Mouse (Mus musculus) heart, postnatal 10 days (tissue): ENCODE data around the gene Emx1. TPM values are rescaled to one million over a fixed set of nuclear protein-coding genes. Genes with fewer than 3 reads are reported as not detected.

Experiments used
- DNase-seq, 2 experiments: peaks; one replicate each; pipeline ENCODE4 v3.0.0; 2021
- intact Hi-C: fragments of 180-260 bp; cut with DNase I; formaldehyde crosslinking; loops from one replicate; pipeline ENCODE4 v1.15.1; 2025
- total RNA-seq, 2 experiments: library from RNA; stranded (reverse); gene quantifications; 2 replicates each; pipeline ENCODE4 v1.2.3; 2021

Emx1 gene
- total RNA-seq, 2 experiments from 2014 or later: not detected

DNA sequence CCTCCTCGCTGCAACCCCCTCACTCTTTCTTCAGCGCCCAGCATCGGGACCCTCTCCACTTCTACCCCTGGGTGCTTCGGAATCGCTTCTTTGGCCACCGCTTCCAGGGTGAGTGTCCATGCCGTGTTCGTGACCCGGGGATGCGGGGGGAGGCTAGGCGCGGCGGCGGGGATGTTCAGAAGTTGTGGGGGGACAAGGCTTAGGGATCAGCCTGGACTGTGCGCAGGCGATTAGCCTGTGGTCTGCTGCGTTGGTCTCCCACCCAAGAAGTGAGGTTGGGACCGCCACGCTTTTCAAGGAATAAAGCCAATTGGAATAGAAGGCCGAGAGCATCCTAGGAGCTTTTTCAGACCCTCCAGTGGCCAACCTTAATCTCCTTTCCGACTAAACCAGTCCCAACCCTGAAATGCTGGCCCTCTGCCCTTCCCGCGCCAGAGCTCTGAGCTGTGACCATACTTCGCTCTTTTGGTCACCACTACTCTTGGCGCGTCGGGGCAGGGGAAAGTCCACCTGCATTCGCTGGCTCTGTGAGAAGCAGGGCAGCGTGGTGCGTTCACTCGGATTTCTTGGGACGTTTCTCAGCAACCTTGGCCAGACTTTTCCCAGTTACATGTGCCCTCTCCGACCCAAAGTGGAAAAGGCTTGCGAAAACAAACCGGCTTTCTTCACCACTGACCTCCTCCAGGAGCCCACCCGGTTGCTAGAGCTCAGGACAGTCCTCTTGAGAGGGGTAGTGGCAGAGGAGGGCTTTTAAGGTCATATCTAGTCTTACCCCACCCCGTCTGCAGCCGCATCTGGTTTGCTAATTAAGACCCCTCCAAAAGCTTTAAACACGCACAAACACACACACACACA is 1.2 kb downstream of the Emx1 start:
- intact Hi-C loops: no loop called here
- DNase-seq: no peak

DNA sequence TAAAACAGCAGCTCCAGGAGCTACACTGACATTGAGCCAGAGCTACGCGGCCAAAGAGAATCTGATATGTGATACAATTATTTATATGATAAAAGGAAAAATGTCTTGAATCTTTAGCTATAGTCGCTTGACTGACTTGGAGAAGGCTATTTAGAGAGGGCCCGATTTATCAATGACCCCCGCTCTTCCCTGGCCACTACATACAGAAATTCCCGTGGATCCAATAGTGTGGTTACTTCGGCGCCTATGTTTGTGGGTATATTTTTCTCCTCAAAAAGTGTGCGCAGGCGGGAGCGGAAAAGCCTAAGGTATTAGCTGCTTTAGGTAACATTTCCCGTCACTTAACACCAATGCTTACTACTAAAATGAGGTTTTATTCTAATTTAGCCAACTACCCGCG is 2.1 kb downstream of the Emx1 start:
- intact Hi-C loops: no loop called here
- no peak for DNase-seq

DNA sequence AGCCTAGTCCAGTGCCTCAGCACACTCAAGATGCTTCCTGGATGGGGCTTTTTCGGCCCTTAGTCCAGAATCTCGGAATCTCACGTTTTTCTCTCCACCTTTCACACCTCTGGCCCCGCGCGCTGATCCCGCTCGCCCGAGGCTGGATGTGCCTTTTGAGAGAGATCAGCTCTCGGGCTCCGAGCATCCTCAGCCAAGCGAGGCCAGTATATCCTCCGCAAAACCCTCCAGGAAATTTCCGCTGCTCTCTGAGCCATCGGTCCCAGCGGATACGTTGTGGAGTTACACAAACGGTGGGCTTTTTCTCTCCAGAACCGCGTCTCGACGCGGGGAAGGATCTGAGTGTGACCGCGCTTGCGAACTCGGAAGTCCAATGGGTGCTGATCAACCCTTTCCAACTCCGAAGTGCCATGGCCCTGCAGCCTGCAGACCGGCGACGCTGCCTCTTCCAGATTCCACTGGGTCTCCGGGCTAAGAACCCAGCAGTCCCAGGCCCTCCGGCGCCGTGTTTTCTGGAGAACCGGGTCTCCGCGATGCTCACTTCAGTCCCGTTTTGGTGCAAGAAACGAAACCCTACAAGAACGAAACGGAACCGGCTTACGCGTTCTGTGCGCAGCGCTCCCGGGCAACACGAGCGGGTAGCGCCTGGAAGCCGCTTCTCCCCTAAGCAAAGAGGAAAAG is 2.8 kb downstream of the Emx1 start:
- DNase-seq: peak; percentile 35 to 46
- intact Hi-C loops: no loop called here

DNA sequence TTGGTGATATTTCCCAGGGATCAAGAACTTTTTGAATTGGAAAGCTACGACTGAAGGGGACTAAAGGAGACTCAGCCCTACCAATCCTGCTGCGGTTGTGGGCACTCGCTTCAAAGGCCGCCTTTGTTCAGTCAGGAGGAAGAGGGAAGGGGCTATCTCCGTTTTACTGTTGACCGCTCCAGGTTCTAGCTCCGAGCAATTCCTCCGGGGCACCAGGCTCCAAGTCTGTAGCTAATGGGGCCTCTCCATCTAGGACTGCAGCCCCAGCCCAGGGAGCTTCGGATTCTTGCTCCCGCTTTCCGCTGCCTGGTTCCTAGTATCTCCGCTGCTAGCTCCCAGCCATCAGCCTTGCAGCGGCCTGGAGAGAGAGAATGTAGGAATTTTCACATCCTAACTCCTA is 3.4 kb downstream of the Emx1 start:
- intact Hi-C loops: no loop called here
- no peak for DNase-seq

DNA sequence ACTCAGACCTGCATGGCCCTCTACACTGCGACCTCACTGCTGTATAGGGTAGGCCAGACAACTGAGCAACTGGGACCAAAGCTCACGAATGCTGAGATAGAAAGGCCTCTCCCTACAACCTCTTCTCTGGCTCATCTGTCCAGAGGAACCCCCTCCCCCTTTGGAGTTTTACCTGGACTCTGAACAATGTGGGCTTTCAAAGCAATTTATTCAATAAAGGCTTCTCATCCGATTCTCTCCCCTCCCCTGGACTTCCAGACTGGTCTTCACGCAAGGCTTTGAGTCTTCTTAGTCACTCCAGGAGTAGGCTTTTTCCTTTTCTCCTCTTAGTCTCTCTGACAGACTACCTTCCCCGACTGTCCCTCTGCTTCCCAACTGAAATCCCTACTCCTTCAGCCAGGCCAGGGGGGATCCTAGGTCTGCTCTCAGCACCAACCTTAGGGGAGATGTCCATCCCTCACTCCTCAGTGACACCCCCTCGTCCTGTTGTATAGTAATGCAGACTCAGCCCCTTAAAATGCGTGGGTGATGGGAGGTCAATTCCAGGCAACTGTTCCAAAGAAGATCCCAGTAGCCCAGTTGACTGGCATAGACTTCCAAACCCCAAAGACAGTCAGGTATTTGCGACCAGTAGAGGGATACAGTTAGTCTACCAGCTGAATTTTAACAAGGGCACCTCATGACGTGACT is 4.7 kb downstream of the Emx1 start:
- no peak for DNase-seq
- intact Hi-C loops: no loop called here

DNA sequence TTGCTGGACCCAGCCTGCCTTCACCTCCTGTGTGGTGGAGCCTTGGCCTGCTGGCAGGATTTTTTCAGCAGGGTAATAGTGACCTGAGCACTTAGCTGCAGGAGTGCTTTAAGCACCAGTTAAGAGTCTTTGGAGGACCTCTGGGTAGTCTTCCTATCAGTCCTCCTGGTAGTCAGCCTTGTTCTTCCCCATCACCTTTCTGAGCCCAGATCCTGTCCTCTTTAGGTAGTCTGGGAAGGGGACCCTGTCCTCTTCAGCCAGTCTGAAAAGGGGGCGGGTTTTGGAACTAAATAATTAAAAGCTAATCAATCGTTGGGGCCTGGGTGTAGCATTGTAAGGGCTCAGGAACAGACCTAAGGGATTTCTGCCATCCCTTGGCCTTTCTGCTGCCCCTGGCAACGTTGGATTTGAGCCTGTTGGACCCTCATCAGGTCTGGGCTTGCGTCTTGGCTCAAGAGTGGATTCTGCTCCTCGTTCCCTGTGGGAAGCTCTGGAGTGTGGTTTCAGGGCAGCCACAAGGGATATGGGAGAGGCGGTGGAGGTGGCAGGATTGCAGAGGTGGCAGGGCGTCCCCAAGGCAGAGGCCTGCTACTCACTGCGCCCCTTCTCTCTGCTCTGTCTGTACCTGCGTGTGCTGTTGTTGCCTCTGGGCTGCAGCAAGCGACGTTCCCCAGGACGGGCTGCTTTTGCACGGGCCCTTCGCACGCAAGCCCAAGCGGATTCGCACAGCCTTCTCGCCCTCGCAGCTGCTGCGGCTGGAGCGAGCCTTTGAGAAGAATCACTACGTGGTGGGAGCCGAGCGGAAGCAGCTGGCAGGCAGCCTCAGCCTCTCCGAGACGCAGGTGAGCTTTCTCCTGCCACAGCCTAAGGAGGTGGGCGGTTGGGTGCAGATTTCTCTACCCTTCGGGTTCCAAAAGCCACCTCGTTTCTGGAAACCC is 6.4 kb downstream of the Emx1 start:
- intact Hi-C loops: no loop called here
- no peak for DNase-seq

DNA sequence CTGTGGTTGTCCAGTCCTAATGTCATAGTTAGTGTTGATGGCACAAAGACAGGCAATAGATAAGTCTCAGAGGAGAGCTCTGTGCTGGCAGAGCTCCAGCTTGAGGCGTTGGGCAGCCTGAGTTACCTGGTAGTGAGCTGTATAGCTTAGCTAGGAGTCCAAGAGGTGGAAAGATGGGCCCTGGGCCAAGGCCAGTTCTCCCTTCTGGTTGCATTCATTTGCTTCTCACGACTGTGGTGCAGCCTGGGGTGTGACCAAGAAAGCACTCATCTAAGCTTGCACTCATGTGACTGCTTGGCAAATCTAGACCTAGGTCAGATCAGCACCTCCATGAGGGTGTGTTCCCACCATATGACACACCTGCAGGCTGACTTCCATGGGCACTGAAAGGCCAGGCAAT is 10.7 kb downstream of the Emx1 start:
- intact Hi-C loops: no loop called here
- no peak for DNase-seq

DNA sequence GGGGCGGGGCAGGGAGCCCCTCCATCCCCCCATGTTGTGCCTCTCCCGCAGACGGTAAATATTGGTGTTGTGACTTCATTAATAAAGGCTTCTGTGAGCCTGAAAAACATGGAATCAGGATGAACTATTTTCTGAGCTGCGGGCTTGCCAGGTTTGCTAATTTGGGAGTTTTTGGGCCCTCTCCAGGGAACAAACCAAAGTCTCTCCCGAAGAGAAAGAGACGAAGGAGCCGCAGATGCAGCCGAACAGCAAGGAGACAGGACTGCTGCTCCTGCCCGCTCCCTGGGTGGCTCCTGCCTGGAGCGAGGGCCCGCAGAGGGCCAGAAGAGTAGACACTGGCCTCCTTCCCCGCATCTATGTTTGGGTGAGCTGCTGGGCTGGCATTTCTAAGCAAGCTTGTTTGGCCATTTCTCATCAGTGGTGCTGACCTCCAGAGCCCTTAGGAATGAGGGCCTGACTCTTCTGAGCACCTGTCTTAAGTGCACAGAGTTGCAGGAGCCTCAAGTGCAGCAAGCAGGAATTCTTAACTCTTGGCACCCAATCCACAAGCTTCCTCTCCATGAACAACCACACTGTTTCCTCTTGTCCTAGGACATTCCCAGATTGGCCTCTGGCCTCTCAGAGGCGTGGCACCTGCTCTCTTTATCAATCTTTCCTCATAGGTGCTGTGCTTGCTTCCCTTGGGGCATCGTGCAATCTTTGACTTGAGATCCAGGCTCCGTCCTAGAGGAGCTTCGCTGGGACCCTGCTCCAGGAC is 19.1 kb downstream of the Emx1 start:
- DNase-seq: no peak
- intact Hi-C loops: no loop called here

DNA sequence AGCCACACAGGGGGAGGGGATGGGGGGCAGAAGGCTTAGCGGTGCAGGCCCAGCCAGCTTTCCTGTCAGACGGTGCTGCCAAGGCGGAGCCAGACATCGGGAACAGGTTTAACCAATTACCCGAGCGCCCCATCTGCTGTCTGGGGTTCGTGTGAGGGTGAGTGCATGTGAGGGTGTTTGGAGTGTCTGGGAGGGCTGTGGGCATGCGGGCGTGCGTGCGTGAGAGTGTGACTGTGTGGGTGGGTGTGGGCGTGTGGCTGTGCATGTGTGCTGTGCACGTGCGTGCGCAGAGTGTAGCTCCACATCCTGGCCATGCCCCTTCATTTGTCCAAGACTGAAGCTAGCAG is 19.7 kb downstream of the Emx1 start:
- intact Hi-C loops: no loop called here

DNA sequence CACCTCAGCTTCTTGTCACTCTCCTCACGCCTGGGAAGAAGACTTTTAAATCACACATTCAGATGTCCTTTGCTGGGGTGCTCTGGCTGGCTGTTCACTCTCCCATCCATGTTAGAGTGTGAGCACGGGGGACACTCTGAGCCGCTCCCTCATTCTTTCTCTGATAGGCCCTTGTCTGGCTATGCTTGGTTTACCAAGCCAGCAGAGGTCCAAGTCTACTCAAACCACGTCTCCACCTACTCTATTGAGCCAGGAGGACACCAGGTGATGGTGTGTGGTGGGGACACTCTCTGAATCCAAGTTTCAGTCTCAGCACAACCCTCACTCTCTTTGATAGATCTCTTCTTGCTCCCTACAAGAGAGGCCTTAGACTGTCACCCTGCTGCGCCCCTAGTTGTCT is 20.1 kb downstream of the Emx1 start:
- intact Hi-C loops: no loop called here
- no peak for DNase-seq

More for the DNA sequence above, 19.7 kb downstream of the Emx1 start:
- DNase-seq: no peak

DNA sequence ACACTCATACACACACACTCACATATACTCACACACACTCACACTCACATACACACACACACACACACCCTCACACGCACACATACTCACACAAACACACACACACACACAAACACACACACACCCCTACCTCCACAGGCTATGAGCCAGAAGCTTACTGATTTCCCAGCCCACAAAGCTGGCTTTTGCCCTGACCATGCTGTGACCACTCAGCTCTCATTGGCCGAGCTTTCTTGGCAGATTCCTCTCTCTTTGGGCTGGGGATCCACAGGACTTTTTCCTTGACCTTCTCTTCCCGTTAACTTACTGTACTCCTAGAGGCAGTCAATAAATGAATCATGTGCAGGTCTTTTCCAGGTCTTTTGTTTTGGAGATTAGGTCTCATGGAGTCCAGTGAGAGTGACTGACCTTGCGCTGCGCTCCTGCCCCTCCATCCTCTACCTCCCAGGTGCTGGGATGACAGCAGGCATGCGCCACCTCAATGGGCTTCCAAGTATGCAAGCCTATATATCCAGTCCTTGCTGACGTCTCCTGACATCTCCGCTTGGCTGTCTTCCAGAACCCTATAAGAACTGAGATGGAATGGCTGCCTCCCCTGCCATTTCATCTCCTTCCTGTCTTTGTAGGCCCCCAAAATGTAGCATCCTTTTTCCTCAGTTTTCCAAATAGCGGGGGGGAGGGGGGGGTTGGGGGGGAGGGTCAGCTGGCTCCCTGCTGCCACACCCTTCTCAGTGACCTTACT is 22.2 kb downstream of the Emx1 start:
- intact Hi-C loops: no loop called here
- DNase-seq: no peak

DNA sequence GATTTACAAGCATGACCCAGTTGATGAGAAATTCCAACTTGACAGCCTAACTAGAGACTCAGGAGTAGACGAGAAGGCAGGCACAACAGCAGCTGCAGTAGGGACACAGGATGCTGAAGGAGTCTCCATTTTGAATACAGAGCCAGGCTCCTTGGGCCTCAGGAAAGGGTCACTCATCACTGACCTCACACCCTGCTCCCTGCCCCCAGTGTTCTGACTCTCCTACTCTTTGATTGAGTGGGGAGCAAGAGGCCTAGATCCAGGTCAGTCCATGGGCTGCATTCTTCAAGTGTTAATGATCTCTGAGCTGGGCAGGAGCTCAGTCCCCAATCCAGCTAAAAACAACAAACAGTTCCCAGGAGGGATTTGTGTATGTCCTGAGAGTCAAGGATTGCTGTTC is 23.4 kb downstream of the Emx1 start:
- intact Hi-C loops: no loop called here

DNA sequence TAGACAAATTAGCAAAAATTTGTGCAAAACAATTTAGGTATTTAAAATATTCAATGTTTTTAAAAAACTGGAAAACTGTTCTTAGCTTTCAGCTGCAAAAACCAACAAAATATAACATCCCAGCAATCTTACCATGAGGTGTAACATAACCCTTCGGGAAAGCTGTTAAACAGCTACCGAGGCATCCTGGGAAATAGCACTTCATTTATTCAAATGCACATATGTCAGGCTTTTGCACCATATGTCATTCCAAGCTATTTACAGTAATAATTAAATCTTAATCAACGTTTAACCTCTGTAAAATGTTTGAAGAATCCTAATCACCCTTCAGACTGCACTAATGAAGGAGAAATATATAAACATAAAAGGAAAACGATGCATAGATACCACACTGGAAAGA is 31.0 kb downstream of the Emx1 start:
- intact Hi-C loops: no loop called here

More for the DNA sequence above, 23.4 kb downstream of the Emx1 start:
- DNase-seq: no peak

DNA sequence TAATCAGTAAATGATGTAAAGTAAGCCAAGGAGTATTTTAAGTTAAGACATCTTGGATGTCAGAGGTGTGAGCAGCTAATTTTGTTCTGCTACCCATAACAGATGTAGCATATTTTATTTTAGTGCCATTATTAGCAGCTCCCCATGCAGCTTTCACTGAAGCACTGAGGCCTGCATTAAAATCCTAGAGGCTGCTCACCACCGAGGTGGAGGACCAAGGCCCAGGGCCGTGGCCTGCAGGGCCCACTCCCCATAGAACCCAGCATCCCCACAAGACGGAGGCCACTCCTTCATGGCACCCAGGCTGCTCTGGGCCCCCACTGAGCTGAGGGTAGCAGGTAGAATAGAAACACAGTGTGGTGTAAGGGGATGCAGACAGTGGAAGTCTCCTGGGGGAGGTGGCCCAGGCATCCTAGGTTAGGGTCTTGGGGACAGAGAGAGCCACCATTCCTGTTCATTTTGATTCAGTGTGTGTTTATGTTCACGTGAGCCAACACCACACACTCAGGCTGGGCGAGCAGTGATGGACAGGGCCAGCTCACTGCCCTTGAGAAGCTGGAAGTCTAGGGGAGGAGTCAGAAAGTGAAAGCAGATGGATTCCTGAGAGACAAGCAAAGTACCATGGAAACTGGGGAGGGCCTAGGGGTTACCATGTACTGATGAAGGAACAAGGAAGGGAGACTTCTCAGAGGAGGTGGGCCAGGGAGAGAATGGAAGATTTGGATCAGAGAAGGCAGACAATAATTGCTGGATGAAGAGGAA is 31.6 kb downstream of the Emx1 start:
- intact Hi-C loops: no loop called here
- DNase-seq: no peak

More for the DNA sequence above, 31.0 kb downstream of the Emx1 start:
- DNase-seq: no peak

DNA sequence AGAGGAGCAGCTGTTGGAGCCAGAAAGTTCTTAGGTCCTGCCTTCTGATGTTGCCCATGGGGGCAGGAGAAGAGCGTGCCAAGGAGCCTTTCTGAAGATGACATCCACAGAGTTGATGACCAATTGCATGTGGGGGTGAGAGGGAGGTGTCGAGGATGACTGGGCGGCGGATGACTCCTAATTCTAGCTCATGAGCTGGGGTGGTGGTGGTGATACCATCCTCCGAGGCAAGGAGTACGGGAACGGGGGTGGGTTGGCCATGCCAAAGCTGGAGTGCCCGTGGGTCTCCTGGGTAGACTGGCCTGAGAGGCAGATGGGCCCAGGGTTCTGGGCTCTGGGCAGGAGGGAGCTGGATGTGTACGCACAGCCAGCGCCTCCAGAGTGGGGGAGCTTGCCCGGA is 32.5 kb downstream of the Emx1 start:
- intact Hi-C loops: no loop called here
- DNase-seq: no peak

DNA sequence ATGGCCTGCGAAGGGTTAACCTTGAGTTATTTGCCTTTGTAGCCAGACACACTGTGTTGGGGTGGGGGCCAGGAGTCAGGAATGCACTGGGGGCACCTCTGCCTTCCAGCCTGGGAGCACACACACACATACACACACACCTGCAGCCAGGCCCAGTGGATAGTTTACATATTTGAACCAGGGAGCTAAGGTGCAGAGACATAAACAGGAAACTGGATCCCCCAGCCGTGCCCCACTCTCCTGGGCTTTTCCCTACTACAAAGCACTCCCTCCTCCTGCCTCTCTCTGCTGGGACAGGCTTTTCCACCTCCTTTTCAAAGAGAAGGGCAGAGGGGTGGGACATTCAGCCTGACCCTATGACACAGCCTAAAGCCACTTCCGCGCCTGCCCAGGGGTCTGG is 33.7 kb downstream of the Emx1 start:
- intact Hi-C loops: no loop called here
- no peak for DNase-seq

DNA sequence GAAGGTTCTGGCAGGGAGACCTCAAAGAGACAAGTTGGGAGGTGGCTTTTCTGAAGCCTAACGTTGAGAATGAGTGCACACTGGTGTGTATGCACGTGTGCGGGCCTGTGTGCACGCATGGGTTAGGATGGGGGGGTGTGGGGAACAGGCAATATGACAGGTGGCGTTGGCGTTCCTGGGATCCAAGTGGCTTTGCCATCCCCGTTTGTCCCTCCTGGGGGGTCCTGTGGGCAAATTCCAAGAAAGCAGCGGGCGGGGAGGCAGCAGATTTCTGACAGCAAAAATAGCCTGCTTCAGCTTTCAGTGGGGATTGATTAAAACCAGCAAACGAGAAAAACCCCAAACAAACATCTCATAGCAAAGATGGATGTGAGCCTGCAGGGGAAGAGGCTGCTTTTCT is 35.3 kb downstream of the Emx1 start:
- no peak for DNase-seq
- intact Hi-C loops: no loop called here

DNA sequence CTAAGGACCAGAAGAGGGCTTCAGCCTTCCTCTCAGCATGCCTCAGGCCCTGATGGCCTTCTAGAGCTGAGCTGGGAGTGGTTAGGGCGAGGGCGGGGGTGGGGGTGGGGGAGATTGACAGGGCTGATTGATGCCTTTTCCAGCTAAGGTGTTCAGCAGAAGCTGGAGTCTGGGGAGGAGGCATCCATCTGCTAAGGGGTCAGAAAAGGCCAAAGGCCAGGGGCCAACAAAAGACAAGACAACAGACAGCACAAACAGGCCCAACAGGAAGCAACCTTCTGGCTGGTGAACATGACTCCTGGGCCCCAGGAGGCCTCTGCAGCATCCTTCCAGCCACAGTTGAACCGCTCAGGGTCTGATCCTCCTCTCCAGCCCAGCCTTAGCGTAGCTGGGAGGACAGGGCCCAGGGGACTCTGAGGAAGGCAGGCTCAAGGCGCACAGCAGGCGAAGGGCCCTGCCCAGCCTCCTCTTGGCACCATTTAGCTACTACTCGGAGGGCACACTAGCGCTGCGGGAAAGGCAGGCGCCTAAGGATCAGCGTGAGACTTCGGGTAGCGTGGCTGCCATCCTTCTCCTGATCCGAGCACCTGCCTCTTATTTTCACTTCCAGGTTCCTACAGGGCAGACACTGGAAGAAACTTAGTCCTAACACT is 36.4 kb downstream of the Emx1 start:
- intact Hi-C loops: no loop called here
- DNase-seq: no peak
